Mouse (Mus musculus) gonadal fat pad, adult 2 months (tissue): ENCODE data around the gene Pakap. TPM values are rescaled to one million over a fixed set of nuclear protein-coding genes. Genes with fewer than 3 reads are reported as not detected.
"Not testable (repeated sequence)": the region's sequence is repeated elsewhere in the genome, so short reads cannot be mapped to it uniquely, and the experiment has no call there.

Source experiments
- DNase-seq: peaks from one replicate; pipeline ENCODE4 v3.0.0-alpha.2; 2012; ENCODE audit warnings: low read depth
- polyA plus RNA-seq: library from polyadenylated mRNA; depleted of rRNA; stranded (reverse); fragments of >200 nt; gene quantifications from 2 replicates; pipeline ENCODE4 v1.2.3, GENCODE M21; 2012

Pakap gene
- polyA plus RNA-seq, 1 experiment = 3.7 TPM

- no peak for DNase-seq
Observed at GRCm38 (mm10) chr4:57879137-57879536, 311.2 kb downstream of the Pakap start.

- DNase-seq = no peak
Observed at GRCm38 (mm10) chr4:57879804-57880357, 311.9 kb downstream of the Pakap start.

- no peak for DNase-seq
Observed at GRCm38 (mm10) chr4:57883520-57884421, 315.8 kb downstream of the Pakap start.

- no peak for DNase-seq
Observed at GRCm38 (mm10) chr4:57884511-57884910, 316.5 kb downstream of the Pakap start.

- no peak for DNase-seq
Observed at GRCm38 (mm10) chr4:57885186-57885585, 317.2 kb downstream of the Pakap start.

GRCm38 (mm10) chr4:57886066-57886887 lies 318.3 kb downstream of the Pakap start:
- no peak for DNase-seq

GRCm38 (mm10) chr4:57886888-57887230 lies 318.9 kb downstream of the Pakap start:
- DNase-seq = no peak

GRCm38 (mm10) chr4:57888246-57888645 lies 320.3 kb downstream of the Pakap start:
- DNase-seq = no peak

GRCm38 (mm10) chr4:57888978-57889377 lies 321.0 kb downstream of the Pakap start:
- not testable (repeated sequence) for DNase-seq

- no peak for DNase-seq
Observed at GRCm38 (mm10) chr4:57889773-57890172, 321.8 kb downstream of the Pakap start.

- no peak for DNase-seq
Observed at GRCm38 (mm10) chr4:57892001-57892586, 324.1 kb downstream of the Pakap start.

- DNase-seq = no peak
Observed at GRCm38 (mm10) chr4:57895140-57895539, 327.2 kb downstream of the Pakap start.

- DNase-seq = no peak
Observed at GRCm38 (mm10) chr4:57895902-57896301, 327.9 kb downstream of the Pakap start.

GRCm38 (mm10) chr4:57896631-57897030 lies 328.7 kb downstream of the Pakap start:
- DNase-seq = no peak

GRCm38 (mm10) chr4:57901210-57901609 lies 333.2 kb downstream of the Pakap start:
- DNase-seq = no peak

GRCm38 (mm10) chr4:57902619-57903018 lies 334.6 kb downstream of the Pakap start:
- no peak for DNase-seq

- no peak for DNase-seq
Observed at GRCm38 (mm10) chr4:57904211-57904610, 336.2 kb downstream of the Pakap start.

GRCm38 (mm10) chr4:57904638-57905037 lies 336.7 kb downstream of the Pakap start:
- no peak for DNase-seq

GRCm38 (mm10) chr4:57906708-57907107 lies 338.7 kb downstream of the Pakap start:
- no peak for DNase-seq

- peak; percentile 26 for DNase-seq
Observed at GRCm38 (mm10) chr4:57908860-57909259, 340.9 kb downstream of the Pakap start.

GRCm38 (mm10) chr4:57913021-57913420 lies 345.0 kb downstream of the Pakap start:
- no peak for DNase-seq
